Mouse (Mus musculus) lung, embryonic 15.5 days (tissue): ENCODE results near the gene Abcc12. TPM values are rescaled to one million over a fixed set of nuclear protein-coding genes. Genes with fewer than 3 reads are reported as not detected.

Source experiments
- ATAC-seq: fragments of 200-750 bp; cut with Nextera tagmentation; 2 replicates; pipeline ENCODE4 v1.8.0; 2017; ENCODE audit warnings: moderate number of reproducible peaks, borderline replicate concordance; ENCODE audit not compliant: low FRiP score, low TSS enrichment; ENCODE audit errors: extremely low read depth
- H3K27ac ChIP-seq: fragments of 300-500 bp; sonication (generic); 2 replicates; pipeline ENCODE4 v1.5.1; 2015; ENCODE audit warnings: moderate library complexity, mild to moderate bottlenecking, inconsistent platforms
- H3K27me3 ChIP-seq: fragments of 300-500 bp; sonication (generic); 2 replicates; pipeline ENCODE4 v1.6.1; 2015; ENCODE audit warnings: inconsistent platforms
- H3K36me3 ChIP-seq: fragments of 300-500 bp; sonication (generic); 2 replicates; pipeline ENCODE4 v1.6.1; 2015; ENCODE audit warnings: inconsistent platforms
- H3K4me1 ChIP-seq: fragments of 300-500 bp; sonication (generic); 2 replicates; pipeline ENCODE4 v1.6.1; 2015; ENCODE audit warnings: inconsistent platforms
- H3K4me2 ChIP-seq: fragments of 300-500 bp; sonication (generic); 2 replicates; pipeline ENCODE4 v1.6.1; 2015; ENCODE audit warnings: inconsistent platforms, mild to moderate bottlenecking, moderate library complexity
- H3K4me3 ChIP-seq: fragments of 300-500 bp; sonication (generic); 2 replicates; pipeline ENCODE4 v1.5.1; 2015; ENCODE audit warnings: mild to moderate bottlenecking, inconsistent platforms
- H3K9ac ChIP-seq: fragments of 300-500 bp; sonication (generic); 2 replicates; pipeline ENCODE4 v1.6.1; 2015; ENCODE audit warnings: inconsistent platforms
- H3K9me3 ChIP-seq: fragments of 300-500 bp; sonication (generic); 2 replicates; pipeline ENCODE4 v1.6.1; 2016; ENCODE audit warnings: inconsistent platforms
- WGBS: fragments of 180-500 bp; shearing (Covaris S2); methylation state at CpG from one replicate; pipeline ENCODE4 v1.1.7; 2015; 5-methylcytosine and 5-hydroxymethylcytosine counted together
- polyA plus RNA-seq: library from polyadenylated mRNA; unstranded; fragments of >200 nt; fragmentation: Nextera tagmentation; extraction: Ambion mirVana; gene quantifications from 2 replicates; pipeline ENCODE4 v1.2.1, GENCODE M21; 2015

Abcc12 gene
- polyA plus RNA-seq = 0.20 and 0.24 TPM in 2 replicates

DNA sequence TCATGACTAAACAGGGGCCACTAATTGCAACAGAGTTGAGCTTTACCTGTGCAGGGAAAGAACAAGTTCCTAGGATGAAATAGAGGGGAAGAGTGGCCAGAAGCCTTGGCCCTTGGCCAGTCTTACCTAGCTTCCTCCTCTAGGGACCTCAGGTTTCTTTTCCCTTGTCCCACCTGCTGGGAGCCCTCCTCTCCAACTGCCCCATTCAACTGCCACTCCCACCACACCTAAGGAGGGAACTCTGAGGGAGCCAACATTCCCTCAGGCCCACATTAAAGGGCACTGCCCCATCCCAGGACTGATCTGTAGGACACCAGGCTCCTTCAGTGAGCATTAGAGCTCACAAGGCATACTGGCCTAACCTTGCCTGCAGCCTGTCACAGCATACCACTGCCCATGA is at the start of gene Abcc12:
Abcc12 (minus strand) TSS at position 229 of the 400 bp plus-strand sequence.
- ATAC-seq = no peak
- Histone ChIP-seq H3K9me3 (no peaks in the 10 kb centered on the region), H3K27me3 (no peaks in the 10 kb centered on the region)

DNA sequence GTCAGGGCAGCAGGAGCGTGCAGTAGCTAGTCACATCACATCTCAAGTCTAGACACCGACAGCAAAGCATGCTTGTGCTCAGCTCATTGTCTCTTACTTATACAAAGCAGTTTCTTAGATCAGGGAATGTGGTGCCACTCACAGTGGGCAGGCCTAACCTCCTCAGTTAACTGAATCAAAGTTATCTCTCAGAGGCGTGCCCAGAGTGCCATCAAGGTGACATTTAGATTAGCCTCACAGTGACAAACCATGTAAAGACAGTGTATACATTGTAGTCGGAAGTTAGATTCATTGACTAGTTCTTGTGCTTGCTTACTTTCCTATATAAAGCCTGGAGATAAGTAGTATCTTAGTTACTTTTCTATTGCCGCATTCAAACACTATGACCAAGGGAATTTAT is 49.7 kb upstream of the Abcc12 start:
- H3K9me3 ChIP-seq = no peaks in the 10 kb centered on the region
- ATAC-seq = no peak
- WGBS = 78% methylated on average over 5 of the region's 5 CpGs

More for the DNA sequence above, at the start of gene Abcc12:
- H3K27ac ChIP-seq = no peak within 1 kb of the TSS
- H3K36me3 ChIP-seq = no peaks in the 10 kb centered on the region
- no peak within 1 kb of the TSS for H3K4me2 ChIP-seq
- H3K4me1 ChIP-seq = peaks cover 11% of the 10 kb centered on the region
- no peak within 1 kb of the TSS for H3K9ac ChIP-seq
- no peak within 1 kb of the TSS for H3K4me3 ChIP-seq

DNA sequence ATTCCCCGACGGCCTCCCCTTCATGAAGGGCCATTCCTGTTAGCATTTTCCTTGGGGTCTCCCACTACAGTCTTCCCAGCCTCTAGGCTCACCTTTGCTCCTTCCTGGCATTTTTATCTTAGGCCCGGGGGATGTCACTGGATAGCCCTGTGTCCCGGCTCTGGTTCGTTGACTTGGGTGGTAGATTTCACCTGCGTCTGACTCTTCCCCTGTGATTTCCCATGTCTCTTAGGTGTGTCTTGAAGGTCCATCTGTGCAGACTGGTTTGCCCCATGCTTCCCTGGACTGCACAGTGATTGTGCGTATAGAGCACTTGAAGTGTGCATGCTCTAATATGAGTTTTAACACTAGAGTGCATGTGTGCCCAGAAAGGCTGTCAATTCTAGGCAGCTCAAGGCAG is 44.4 kb upstream of the Abcc12 start:
- 26% methylated on average over 7 of the region's 7 CpGs for WGBS
- no peak for ATAC-seq
- H3K27ac ChIP-seq = no peak overlapping the region
- H3K36me3 ChIP-seq = no peaks in the 10 kb centered on the region
- H3K9me3 ChIP-seq = no peaks in the 10 kb centered on the region
- H3K4me1 ChIP-seq = peaks cover 10% of the 10 kb centered on the region
- H3K9ac ChIP-seq = peak overlapping the region; percentile 62; the same call in 1 of the 2 replicates
- H3K4me3 ChIP-seq = peak overlapping the region; percentile 89
- H3K4me2 ChIP-seq = peak overlapping the region; percentile 80
- no peaks in the 10 kb centered on the region for H3K27me3 ChIP-seq

More for the DNA sequence above, 49.7 kb upstream of the Abcc12 start:
- no peak overlapping the region for H3K9ac ChIP-seq
- no peak overlapping the region for H3K4me3 ChIP-seq
- H3K36me3 ChIP-seq = peaks cover 18% of the 10 kb centered on the region
- no peak overlapping the region for H3K27ac ChIP-seq
- H3K4me2 ChIP-seq = no peak overlapping the region
- H3K4me1 ChIP-seq = peaks cover 5% of the 10 kb centered on the region; the same call in 1 of the 2 replicates
- no peaks in the 10 kb centered on the region for H3K27me3 ChIP-seq

DNA sequence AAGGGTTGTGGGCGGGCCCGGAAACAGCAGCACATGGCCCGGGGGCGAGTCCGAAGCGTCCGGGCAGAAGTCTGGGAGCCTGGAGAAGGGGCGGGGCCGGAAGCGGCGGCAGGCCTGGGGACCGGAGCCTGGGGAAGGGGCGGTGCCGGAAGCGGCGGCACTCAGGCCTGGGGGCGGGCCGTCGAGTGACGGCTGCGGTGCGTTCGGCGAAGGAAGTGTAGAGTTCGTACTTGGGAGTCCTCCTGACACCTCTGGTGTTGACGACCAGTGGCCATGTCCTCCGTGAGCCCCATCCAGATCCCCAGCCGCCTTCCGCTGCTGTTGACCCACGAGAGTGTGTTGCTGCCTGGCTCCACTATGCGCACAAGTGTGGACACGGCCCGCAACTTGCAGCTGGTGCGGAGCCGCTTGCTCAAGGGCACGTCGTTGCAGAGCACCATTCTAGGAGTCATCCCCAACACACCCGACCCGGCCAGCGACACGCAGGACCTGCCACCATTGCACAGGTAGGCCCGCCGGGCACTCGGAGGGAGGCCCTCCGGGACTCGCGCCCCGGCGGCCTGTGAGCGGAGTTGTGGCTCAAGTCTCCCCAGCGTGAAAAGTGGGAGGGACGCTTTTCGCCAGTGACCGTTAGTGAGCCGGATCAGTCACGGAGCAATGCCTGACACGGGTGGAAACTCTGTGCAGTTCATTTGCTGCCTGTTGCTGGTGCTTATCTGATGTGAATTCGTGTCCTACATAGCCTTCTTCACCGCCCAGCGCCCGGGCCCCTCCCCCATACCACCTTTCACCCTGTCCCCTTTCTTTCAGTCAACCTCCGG is 43.6 kb upstream of the Abcc12 start, which contains the start of gene Lonp2:
Lonp2 (plus strand) TSS at position 133 of the 821 bp plus-strand sequence.
- peak within 1 kb of the TSS; percentile 59 for H3K27ac ChIP-seq
- H3K4me3 ChIP-seq = peak within 1 kb of the TSS; percentile 89
- H3K4me2 ChIP-seq = peak within 1 kb of the TSS; percentile 80
- peaks cover 10% of the 10 kb centered on the region for H3K4me1 ChIP-seq
- no peaks in the 10 kb centered on the region for H3K9me3 ChIP-seq
- WGBS = under 1% methylated on average over 61 of the region's 62 CpGs
- H3K27me3 ChIP-seq = no peaks in the 10 kb centered on the region
- H3K36me3 ChIP-seq = no peaks in the 10 kb centered on the region
- peak; percentile 100 for ATAC-seq
- H3K9ac ChIP-seq = peak within 1 kb of the TSS; percentile 62

DNA sequence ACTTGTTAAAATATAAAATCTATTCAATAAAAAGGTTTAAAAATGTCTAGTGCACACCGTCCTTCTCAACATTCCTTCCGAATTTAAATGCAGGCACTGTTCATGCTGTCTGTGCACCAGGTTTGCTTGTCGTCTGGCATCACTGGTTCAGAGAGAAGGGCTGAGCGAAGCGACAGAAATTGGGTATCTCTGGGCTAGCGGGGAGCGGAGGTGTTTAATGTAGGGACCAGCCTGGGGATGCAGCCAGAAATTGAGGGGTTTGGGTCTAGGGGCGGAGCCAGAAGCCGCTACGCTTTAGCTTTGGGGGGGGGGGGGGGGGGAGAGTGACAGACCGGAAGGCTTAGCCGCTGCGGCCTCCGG is 43.0 kb upstream of the Abcc12 start:
- no peak for ATAC-seq
- peak overlapping the region; percentile 89 for H3K4me3 ChIP-seq

DNA sequence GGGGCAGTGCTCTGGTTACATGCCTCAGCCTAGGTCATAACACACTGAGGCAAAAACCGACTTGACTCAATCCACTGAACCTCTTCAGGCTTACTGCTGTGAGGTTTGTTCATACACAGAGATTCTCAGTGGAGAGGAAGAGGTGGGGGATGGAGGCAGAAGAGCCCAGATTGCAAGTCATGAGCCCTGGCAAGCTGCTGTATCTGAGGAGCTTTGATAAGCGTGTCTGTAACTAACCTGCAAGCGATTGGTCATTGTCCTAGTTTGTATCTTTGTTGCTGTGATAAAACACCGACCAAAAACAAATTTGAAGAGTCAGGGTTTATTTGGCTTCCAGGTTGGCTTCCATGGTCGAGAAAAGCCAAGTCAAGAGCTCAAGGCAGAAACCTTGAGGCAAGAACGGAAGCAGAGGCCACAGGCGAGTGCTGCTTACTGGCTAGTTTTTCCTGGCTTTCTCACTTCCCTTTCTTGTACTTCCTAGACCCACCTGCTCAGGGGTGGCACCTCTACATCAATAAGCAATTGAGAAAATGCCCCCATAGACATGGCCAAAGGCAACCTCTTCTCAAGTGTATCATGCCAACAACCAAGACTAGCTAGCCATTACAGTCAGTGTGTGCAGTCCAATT is 37.4 kb upstream of the Abcc12 start:
- Histone ChIP-seq H3K9me3 (no peaks in the 10 kb centered on the region), H3K4me3 (no peak overlapping the region), H3K4me1 (no peaks in the 10 kb centered on the region), H3K27me3 (no peaks in the 10 kb centered on the region), H3K36me3 (no peaks in the 10 kb centered on the region), H3K4me2 (no peak overlapping the region), H3K27ac (no peak overlapping the region), H3K9ac (no peak overlapping the region)
- ATAC-seq = no peak
- WGBS = 72% methylated on average over 7 of the region's 7 CpGs

More for the DNA sequence above, 43.0 kb upstream of the Abcc12 start:
- WGBS = under 1% methylated on average over 12 of the region's 14 CpGs
- no peaks in the 10 kb centered on the region for H3K36me3 ChIP-seq
- H3K4me1 ChIP-seq = peaks cover 10% of the 10 kb centered on the region
- H3K9me3 ChIP-seq = no peaks in the 10 kb centered on the region
- H3K27ac ChIP-seq = peak overlapping the region; percentile 59; the same call in 1 of the 2 replicates
- peak overlapping the region; percentile 80 for H3K4me2 ChIP-seq
- no peaks in the 10 kb centered on the region for H3K27me3 ChIP-seq
- peak overlapping the region; percentile 54 for H3K9ac ChIP-seq

DNA sequence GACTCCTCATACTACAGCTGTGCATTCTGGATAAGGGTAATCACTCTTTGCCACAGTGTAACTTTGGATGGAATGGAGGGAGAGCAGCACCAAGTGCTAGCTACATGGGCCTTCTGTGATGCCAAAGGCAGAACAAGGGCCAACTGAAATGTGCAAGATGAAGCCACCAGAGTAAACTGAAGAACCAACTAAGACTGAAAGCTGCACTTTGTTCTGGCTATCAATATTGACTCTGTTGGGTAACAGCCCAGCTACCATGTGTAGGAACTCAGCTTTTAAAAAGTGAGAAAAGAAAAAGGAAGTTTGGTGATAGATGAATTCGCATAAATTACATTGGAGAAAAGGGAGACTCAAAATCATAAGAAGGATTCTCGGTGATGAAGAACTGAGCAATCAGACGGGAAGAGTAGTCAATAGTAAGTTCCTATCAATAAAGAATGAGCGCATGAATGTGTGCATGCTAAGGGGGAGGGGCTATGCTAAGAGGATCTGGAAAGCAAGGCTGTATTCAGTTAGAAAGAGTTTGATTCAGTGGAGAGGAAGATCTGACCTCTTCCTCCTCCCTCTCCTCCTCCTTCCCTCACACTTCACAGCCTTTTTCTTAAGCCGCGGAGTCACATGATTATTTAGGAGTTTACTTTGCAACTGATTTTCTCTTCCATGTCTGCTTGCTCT is 34.7 kb upstream of the Abcc12 start:
- WGBS = 84% methylated on average over 6 of the region's 6 CpGs
- no peak overlapping the region for H3K4me2 ChIP-seq

DNA sequence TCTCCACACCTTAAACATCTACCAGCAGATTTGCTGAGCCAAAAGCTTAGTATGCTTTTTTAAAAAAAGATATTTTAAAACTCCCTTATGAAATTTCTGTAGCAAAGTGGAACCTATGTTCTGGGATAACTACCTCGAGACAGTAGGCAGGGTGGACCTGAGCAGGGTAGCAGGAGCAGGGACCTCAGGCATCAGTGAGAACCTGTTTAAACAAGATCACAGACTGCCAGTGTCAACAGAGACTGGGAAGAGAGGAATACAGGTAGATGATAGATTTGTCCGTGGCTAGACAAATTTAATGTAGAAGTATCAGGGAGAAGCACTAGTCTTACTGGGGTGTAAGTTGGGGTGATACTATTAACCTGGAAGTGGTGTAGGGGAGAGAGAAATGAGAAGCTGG is 33.3 kb upstream of the Abcc12 start:
- 43% methylated on average over 2 of the region's 2 CpGs for WGBS

More for the DNA sequence above, 34.7 kb upstream of the Abcc12 start:
- H3K9ac ChIP-seq = no peak overlapping the region
- ATAC-seq = no peak
- H3K4me3 ChIP-seq = no peak overlapping the region
- H3K4me1 ChIP-seq = no peaks in the 10 kb centered on the region
- no peaks in the 10 kb centered on the region for H3K9me3 ChIP-seq
- H3K36me3 ChIP-seq = no peaks in the 10 kb centered on the region
- no peaks in the 10 kb centered on the region for H3K27me3 ChIP-seq
- no peak overlapping the region for H3K27ac ChIP-seq

DNA sequence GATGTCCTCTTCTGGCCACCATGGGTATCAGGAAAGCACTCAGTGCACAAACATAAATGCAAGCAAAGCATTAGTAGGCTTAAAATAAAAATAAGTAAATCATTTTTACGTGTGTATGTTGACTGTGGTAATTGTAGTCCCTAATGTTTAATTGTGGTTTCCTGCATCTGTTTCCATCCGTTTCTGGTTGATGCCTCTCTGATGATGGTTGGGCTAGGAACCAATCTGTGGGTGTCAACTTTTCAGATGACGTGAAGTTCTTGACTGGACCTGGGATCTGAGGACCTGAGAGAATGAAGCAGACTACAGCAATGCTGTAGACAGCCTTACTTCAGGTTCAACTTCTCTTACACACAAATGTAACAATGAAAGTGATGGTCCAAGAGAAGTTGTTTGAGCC is 24.2 kb upstream of the Abcc12 start:
- WGBS = 58% methylated on average over 3 of the region's 3 CpGs
- no peak overlapping the region for H3K4me2 ChIP-seq
- no peaks in the 10 kb centered on the region for H3K27me3 ChIP-seq
- H3K9ac ChIP-seq = no peak overlapping the region
- no peak overlapping the region for H3K27ac ChIP-seq
- no peaks in the 10 kb centered on the region for H3K9me3 ChIP-seq
- no peaks in the 10 kb centered on the region for H3K4me1 ChIP-seq
- no peak overlapping the region for H3K4me3 ChIP-seq
- H3K36me3 ChIP-seq = no peaks in the 10 kb centered on the region
- no peak for ATAC-seq

More for the DNA sequence above, 33.3 kb upstream of the Abcc12 start:
- no peak overlapping the region for H3K27ac ChIP-seq
- H3K4me3 ChIP-seq = no peak overlapping the region
- no peaks in the 10 kb centered on the region for H3K9me3 ChIP-seq
- H3K4me2 ChIP-seq = no peak overlapping the region
- ATAC-seq = no peak
- no peak overlapping the region for H3K9ac ChIP-seq
- H3K36me3 ChIP-seq = no peaks in the 10 kb centered on the region
- H3K27me3 ChIP-seq = no peaks in the 10 kb centered on the region
- H3K4me1 ChIP-seq = no peaks in the 10 kb centered on the region

DNA sequence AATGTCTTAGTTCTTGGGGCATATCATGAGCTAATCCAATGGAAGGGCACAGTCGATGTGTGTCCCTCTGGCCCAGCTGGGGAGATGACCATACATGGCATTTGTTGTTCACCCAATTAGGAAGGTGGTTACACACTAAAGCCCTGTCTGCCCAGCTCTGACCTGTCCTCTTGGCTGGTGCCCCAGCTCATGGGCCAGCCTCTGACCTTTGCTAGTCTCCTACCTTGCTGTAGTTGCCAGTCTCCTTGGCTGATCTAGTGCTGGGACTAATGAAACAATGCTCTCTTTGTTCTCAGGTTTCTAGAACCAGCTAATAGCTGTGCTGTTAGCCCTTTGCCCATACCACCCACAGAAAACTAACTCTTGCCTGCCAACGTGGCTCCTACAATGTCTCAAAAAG is 22.7 kb upstream of the Abcc12 start:
- no peaks in the 10 kb centered on the region for H3K4me1 ChIP-seq
- H3K27me3 ChIP-seq = no peaks in the 10 kb centered on the region
- H3K9me3 ChIP-seq = no peaks in the 10 kb centered on the region
- H3K9ac ChIP-seq = no peak overlapping the region
- WGBS = 67% methylated on average over 2 of the region's 2 CpGs
- no peak overlapping the region for H3K27ac ChIP-seq
- no peaks in the 10 kb centered on the region for H3K36me3 ChIP-seq
- H3K4me3 ChIP-seq = no peak overlapping the region
- no peak for ATAC-seq
- H3K4me2 ChIP-seq = no peak overlapping the region

DNA sequence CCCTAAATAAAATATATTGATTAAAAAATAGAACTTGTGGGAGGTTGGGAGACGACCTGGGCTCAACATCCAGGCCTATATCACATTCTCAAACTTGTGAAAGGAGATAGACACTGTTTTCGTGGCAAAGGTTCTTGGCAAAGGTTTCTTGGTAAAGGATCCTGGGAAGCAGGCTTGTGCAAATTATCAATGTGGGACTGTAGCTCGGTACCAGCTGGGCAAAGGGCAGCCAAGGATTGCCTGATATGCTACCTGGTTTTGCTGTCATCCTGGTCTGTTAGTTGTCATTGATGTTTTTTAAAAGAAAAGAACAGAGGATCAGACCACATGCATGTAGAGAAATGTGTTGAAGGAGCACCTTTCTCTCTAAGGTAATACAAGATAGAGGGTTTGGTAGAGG is 19.8 kb upstream of the Abcc12 start:
- ATAC-seq = no peak
- 60% methylated on average over 3 of the region's 3 CpGs for WGBS
- Histone ChIP-seq H3K27me3 (no peaks in the 10 kb centered on the region), H3K4me2 (no peak overlapping the region), H3K36me3 (no peaks in the 10 kb centered on the region), H3K9me3 (no peaks in the 10 kb centered on the region), H3K9ac (no peak overlapping the region), H3K27ac (no peak overlapping the region), H3K4me1 (no peaks in the 10 kb centered on the region), H3K4me3 (no peak overlapping the region)

DNA sequence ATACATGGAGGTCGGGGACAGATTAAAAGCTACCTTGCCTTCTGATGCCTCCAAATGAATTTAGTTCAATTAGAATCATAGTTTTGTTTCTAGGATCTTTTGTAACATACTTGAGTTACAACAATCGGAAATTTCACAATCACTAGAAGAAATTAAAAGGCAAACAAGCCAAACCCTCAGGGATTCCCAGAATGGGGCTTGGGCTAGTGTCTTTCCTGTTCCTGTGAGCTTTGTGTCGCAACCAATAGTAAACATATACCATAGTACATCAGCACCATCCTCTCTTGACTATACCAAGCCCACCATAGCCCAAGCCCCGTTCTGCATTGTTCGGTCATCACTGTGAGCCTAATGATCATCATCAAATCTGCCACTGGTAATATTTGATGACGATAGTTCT is 18.8 kb upstream of the Abcc12 start:
- no peak for ATAC-seq
- no peaks in the 10 kb centered on the region for H3K4me1 ChIP-seq
- no peak overlapping the region for H3K27ac ChIP-seq
- H3K4me2 ChIP-seq = no peak overlapping the region
- no peak overlapping the region for H3K9ac ChIP-seq
- WGBS = 80% methylated on average over 6 of the region's 6 CpGs
- H3K36me3 ChIP-seq = no peaks in the 10 kb centered on the region
- H3K27me3 ChIP-seq = no peaks in the 10 kb centered on the region
- no peak overlapping the region for H3K4me3 ChIP-seq
- H3K9me3 ChIP-seq = no peaks in the 10 kb centered on the region
